Mouse (Mus musculus): ENCODE results near the gene Mgmt. TPM values are rescaled to one million over a fixed set of nuclear protein-coding genes. Genes with fewer than 3 reads are reported as not detected.

Mgmt gene
- polyA plus RNA-seq, 1 experiment from 2014 or later = 5.2 TPM

- 84% methylated on average over 3 of the region's 3 CpGs for WGBS
- H3K36me3 ChIP-seq = no peaks in the 10 kb centered on the region
- H3K4me2 ChIP-seq (replicated peaks) = no peak overlapping the region
- no peaks in the 10 kb centered on the region for H3K9me3 ChIP-seq
- no peak overlapping the region for H3K9ac ChIP-seq
- H3K4me3 ChIP-seq (replicated peaks) = no peak overlapping the region
- H3K4me1 ChIP-seq (replicated peaks) = no peaks in the 10 kb centered on the region
- ATAC-seq = no peak
- H3K27me3 ChIP-seq (replicated peaks) = no peaks in the 10 kb centered on the region
- no peak overlapping the region for H3K27ac ChIP-seq
These were observed 205.4 kb downstream of the Mgmt start for GRCm38 (mm10) chr7:137099766-137100165.

GRCm38 (mm10) chr7:137102606-137103195, 208.3 kb downstream of the Mgmt start:
- Histone ChIP-seq H3K4me3 (replicated peaks) (no peak overlapping the region), H3K9ac (no peak overlapping the region), H3K36me3 (no peaks in the 10 kb centered on the region), H3K4me2 (replicated peaks) (no peak overlapping the region), H3K4me1 (replicated peaks) (no peaks in the 10 kb centered on the region), H3K27me3 (replicated peaks) (no peaks in the 10 kb centered on the region), H3K9me3 (no peaks in the 10 kb centered on the region), H3K27ac (no peak overlapping the region)
- ATAC-seq = no peak
- 83% methylated on average over 10 of the region's 10 CpGs for WGBS

- ATAC-seq = no peak
- no peaks in the 10 kb centered on the region for H3K4me1 ChIP-seq (replicated peaks)
- 95% methylated on average over 4 of the region's 4 CpGs for WGBS
These were observed 217.7 kb downstream of the Mgmt start for GRCm38 (mm10) chr7:137112101-137112500.

GRCm38 (mm10) chr7:137116246-137116645, 221.8 kb downstream of the Mgmt start:
- Histone ChIP-seq H3K4me1 (replicated peaks) (no peaks in the 10 kb centered on the region), H3K27ac (no peak overlapping the region), H3K9ac (no peak overlapping the region), H3K4me3 (replicated peaks) (no peak overlapping the region), H3K36me3 (no peaks in the 10 kb centered on the region), H3K4me2 (replicated peaks) (no peak overlapping the region), H3K9me3 (no peaks in the 10 kb centered on the region), H3K27me3 (replicated peaks) (no peaks in the 10 kb centered on the region)
- 64% methylated on average over 4 of the region's 4 CpGs for whole genome bisulfite sequencing
- ATAC-seq = no peak

More at GRCm38 (mm10) chr7:137112101-137112500, 217.7 kb downstream of the Mgmt start:
- Histone ChIP-seq H3K4me3 (replicated peaks) (no peak overlapping the region), H3K27ac (no peak overlapping the region), H3K9ac (no peak overlapping the region), H3K36me3 (no peaks in the 10 kb centered on the region), H3K9me3 (no peaks in the 10 kb centered on the region), H3K27me3 (replicated peaks) (no peaks in the 10 kb centered on the region), H3K4me2 (replicated peaks) (no peak overlapping the region)

GRCm38 (mm10) chr7:137121243-137121858, 226.9 kb downstream of the Mgmt start:
- Histone ChIP-seq H3K4me2 (replicated peaks) (no peak overlapping the region), H3K4me1 (replicated peaks) (no peaks in the 10 kb centered on the region), H3K27me3 (replicated peaks) (no peaks in the 10 kb centered on the region), H3K9me3 (no peaks in the 10 kb centered on the region), H3K36me3 (no peaks in the 10 kb centered on the region), H3K27ac (no peak overlapping the region), H3K4me3 (replicated peaks) (no peak overlapping the region), H3K9ac (no peak overlapping the region)
- no peak for ATAC-seq
- WGBS = 74% methylated on average over 16 of the region's 16 CpGs

- WGBS = 84% methylated on average over 8 of the region's 8 CpGs
- no peak for ATAC-seq
- H3K36me3 ChIP-seq = no peaks in the 10 kb centered on the region
These were observed 234.3 kb downstream of the Mgmt start for GRCm38 (mm10) chr7:137128726-137129125.

GRCm38 (mm10) chr7:137130211-137130610, 235.8 kb downstream of the Mgmt start:
- H3K4me1 ChIP-seq (replicated peaks) = no peaks in the 10 kb centered on the region
- H3K4me3 ChIP-seq (replicated peaks) = no peak overlapping the region
- no peak overlapping the region for H3K27ac ChIP-seq
- no peaks in the 10 kb centered on the region for H3K27me3 ChIP-seq (replicated peaks)
- WGBS = 86% methylated on average over 10 of the region's 10 CpGs
- H3K36me3 ChIP-seq = no peaks in the 10 kb centered on the region
- no peak overlapping the region for H3K4me2 ChIP-seq (replicated peaks)
- no peak for ATAC-seq
- no peak overlapping the region for H3K9ac ChIP-seq
- H3K9me3 ChIP-seq = no peaks in the 10 kb centered on the region

More at GRCm38 (mm10) chr7:137128726-137129125, 234.3 kb downstream of the Mgmt start:
- Histone ChIP-seq H3K9ac (no peak overlapping the region), H3K4me1 (replicated peaks) (no peaks in the 10 kb centered on the region), H3K27ac (no peak overlapping the region), H3K9me3 (no peaks in the 10 kb centered on the region), H3K4me2 (replicated peaks) (no peak overlapping the region), H3K27me3 (replicated peaks) (no peaks in the 10 kb centered on the region), H3K4me3 (replicated peaks) (no peak overlapping the region)

- H3K4me2 ChIP-seq (replicated peaks) = no peak overlapping the region
- H3K27me3 ChIP-seq (replicated peaks) = no peaks in the 10 kb centered on the region
- H3K36me3 ChIP-seq = no peaks in the 10 kb centered on the region
- H3K4me3 ChIP-seq (replicated peaks) = no peak overlapping the region
- 56% methylated on average over 5 of the region's 5 CpGs for WGBS
- H3K9me3 ChIP-seq = no peaks in the 10 kb centered on the region
- H3K27ac ChIP-seq = no peak overlapping the region
- no peaks in the 10 kb centered on the region for H3K4me1 ChIP-seq (replicated peaks)
- ATAC-seq = no peak
- H3K9ac ChIP-seq = no peak overlapping the region
These were observed 237.5 kb downstream of the Mgmt start for GRCm38 (mm10) chr7:137131957-137132356.

GRCm38 (mm10) chr7:137138101-137138500, 243.7 kb downstream of the Mgmt start:
- H3K27me3 ChIP-seq (replicated peaks) = no peaks in the 10 kb centered on the region
- H3K9me3 ChIP-seq = no peaks in the 10 kb centered on the region
- no peak overlapping the region for H3K4me2 ChIP-seq (replicated peaks)
- H3K4me3 ChIP-seq (replicated peaks) = no peak overlapping the region
- no peaks in the 10 kb centered on the region for H3K4me1 ChIP-seq (replicated peaks)
- 72% methylated on average over 5 of the region's 5 CpGs for WGBS
- H3K27ac ChIP-seq = no peak overlapping the region
- no peak for ATAC-seq
- no peak overlapping the region for H3K9ac ChIP-seq
- no peaks in the 10 kb centered on the region for H3K36me3 ChIP-seq

GRCm38 (mm10) chr7:137140321-137140720, 245.9 kb downstream of the Mgmt start:
- Histone ChIP-seq H3K9ac (no peak overlapping the region), H3K27me3 (replicated peaks) (no peaks in the 10 kb centered on the region), H3K36me3 (no peaks in the 10 kb centered on the region), H3K4me1 (replicated peaks) (no peaks in the 10 kb centered on the region), H3K9me3 (no peaks in the 10 kb centered on the region), H3K4me2 (replicated peaks) (no peak overlapping the region), H3K4me3 (replicated peaks) (no peak overlapping the region), H3K27ac (no peak overlapping the region)
- ATAC-seq = no peak
- 77% methylated on average over 7 of the region's 7 CpGs for WGBS

- H3K36me3 ChIP-seq = no peaks in the 10 kb centered on the region
- H3K4me3 ChIP-seq (replicated peaks) = no peak overlapping the region
- H3K4me1 ChIP-seq (replicated peaks) = no peaks in the 10 kb centered on the region
- WGBS = 46% methylated on average over 3 of the region's 3 CpGs
- H3K4me2 ChIP-seq (replicated peaks) = no peak overlapping the region
- peak; percentile 55; the same call in 1 of the 2 replicates for ATAC-seq
- no peaks in the 10 kb centered on the region for H3K27me3 ChIP-seq (replicated peaks)
- no peak overlapping the region for H3K9ac ChIP-seq
- H3K27ac ChIP-seq = no peak overlapping the region
- no peaks in the 10 kb centered on the region for H3K9me3 ChIP-seq
These were observed 247.0 kb downstream of the Mgmt start for GRCm38 (mm10) chr7:137141386-137141785.

- Histone ChIP-seq H3K27ac (no peak overlapping the region), H3K9ac (no peak overlapping the region), H3K4me1 (replicated peaks) (0 out of 2 replicates have a peak, but pooled peaks cover 4% of the 10 kb centered on the region), H3K36me3 (no peaks in the 10 kb centered on the region), H3K4me2 (replicated peaks) (no peak overlapping the region), H3K27me3 (replicated peaks) (no peaks in the 10 kb centered on the region), H3K9me3 (no peaks in the 10 kb centered on the region), H3K4me3 (replicated peaks) (no peak overlapping the region)
- WGBS = 86% methylated on average over 12 of the region's 12 CpGs
- no peak for ATAC-seq
These were observed 252.7 kb downstream of the Mgmt start for GRCm38 (mm10) chr7:137147101-137147500.

- 73% methylated on average over 2 of the region's 2 CpGs for WGBS
These were observed 257.4 kb downstream of the Mgmt start for GRCm38 (mm10) chr7:137151854-137152253.

More at GRCm38 (mm10) chr7:137151854-137152253, 257.4 kb downstream of the Mgmt start:
- H3K9me3 ChIP-seq = no peaks in the 10 kb centered on the region
- no peak overlapping the region for H3K4me2 ChIP-seq (replicated peaks)
- H3K4me1 ChIP-seq (replicated peaks) = peaks cover 4% of the 10 kb centered on the region; the same call in 1 of the 2 replicates
- H3K9ac ChIP-seq = no peak overlapping the region
- no peaks in the 10 kb centered on the region for H3K36me3 ChIP-seq
- H3K27ac ChIP-seq = no peak overlapping the region
- no peak overlapping the region for H3K4me3 ChIP-seq (replicated peaks)
- peak; percentile 74 for ATAC-seq
- no peaks in the 10 kb centered on the region for H3K27me3 ChIP-seq (replicated peaks)
